Comparison of ENCODE assay signal across 7 mouse cellular contexts in the genomic region with DNA sequence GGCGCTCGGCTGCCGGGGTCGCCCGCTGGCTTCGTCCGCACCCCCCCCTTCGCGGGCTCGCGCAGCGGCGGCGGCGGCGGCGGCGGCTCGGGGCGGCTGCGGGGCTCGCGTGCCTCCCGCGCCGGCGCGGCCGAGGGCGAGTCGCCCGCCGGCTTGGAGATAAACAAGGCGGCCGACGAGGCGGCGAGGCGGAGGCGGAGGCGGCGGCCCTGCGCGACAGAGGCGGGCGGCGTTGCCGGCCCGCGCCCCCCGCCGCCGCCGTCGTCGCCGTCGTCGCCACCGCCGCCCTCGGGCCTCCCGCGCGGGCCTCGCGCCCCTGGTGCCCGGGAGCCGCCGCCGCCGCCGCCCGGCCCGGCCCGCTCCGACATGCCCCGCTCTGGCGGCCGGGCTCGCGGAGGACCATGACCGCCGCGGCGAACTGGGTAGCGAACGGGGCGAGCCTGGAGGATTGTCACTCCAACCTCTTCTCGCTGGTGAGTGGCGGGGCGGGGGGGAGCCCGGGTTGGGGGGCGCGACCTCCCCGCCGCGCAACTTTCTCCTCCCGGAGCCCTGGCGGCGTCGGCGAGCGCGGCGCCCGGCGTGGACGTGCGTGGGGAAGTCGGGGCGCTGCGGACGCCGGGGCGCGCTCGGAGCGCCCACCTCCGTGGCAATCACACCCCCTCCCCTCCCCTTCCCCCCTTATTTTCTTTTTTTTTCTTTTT. TPM values are rescaled to one million over a fixed set of nuclear protein-coding genes. Genes with fewer than 3 reads are reported as not detected.
DNase-seq lines count a peak whose midpoint lies in the region; ATAC-seq and TF ChIP-seq lines count a peak whose summit lies in the region.

TSS of gene Med13l (plus strand) at position 295 of the 701 bp plus-strand sequence.

- peak within 1 kb of the TSS; percentile 91 for H3K9ac ChIP-seq in hindbrain, postnatal 0 days (replicated peaks; ENCODE audit: low read length)

- H3K4me3 ChIP-seq in hindbrain, postnatal 0 days (ENCODE audit: low read length), result peak within 1 kb of the TSS; percentile 71
- peak within 1 kb of the TSS; percentile 98 for H3K4me3 ChIP-seq in small intestine, adult 2 months (ENCODE audit: low read depth, low read length)

- H3K27ac ChIP-seq in hindbrain, postnatal 0 days, result peak within 1 kb of the TSS; percentile 98
- peak within 1 kb of the TSS; percentile 39 for H3K27ac ChIP-seq in small intestine, adult 2 months (ENCODE audit: insufficient read depth, low read depth, low read length)

- no peak for TF ChIP-seq CTCF in hindbrain, postnatal 0 days (IDR thresholded peaks at IDR 0.05; ENCODE audit: low read depth)
- TF ChIP-seq CTCF in small intestine, adult 2 months (IDR thresholded peaks at IDR 0.05; ENCODE audit: extremely low read depth, insufficient read length, insufficient replicate concordance, low read depth, low read length), result no peak

- peak; percentile 32 for ATAC-seq in activated CD4-positive, CD25-positive, alpha-beta regulatory T cell, adult 4 months
- ATAC-seq in hindbrain, postnatal 0 days, result peak; percentile 63

- TF ChIP-seq POLR2A in small intestine, adult 2 months (IDR thresholded peaks at IDR 0.05; ENCODE audit: low read depth, low read length), result no peak

- intact Hi-C loops in left cerebral cortex, postnatal 36 days (cut with DNase I), result loop anchor here (5.0 to 10.0 kb wide), 3 partner anchors 94 to 293 kb away; no protein-coding TSS in a partner anchor

- no peaks in the 10 kb centered on the region for H3K27me3 ChIP-seq in hindbrain, postnatal 0 days (ENCODE audit: insufficient read depth, low read length)
- 0 out of 2 replicates have a peak, but pooled peaks cover 2% of the 10 kb centered on the region for H3K27me3 ChIP-seq in small intestine, adult 2 months (ENCODE audit: control insufficient read depth, insufficient read depth, low read length)

- peak; percentile 67 to 73 for DNase-seq in cerebellum, postnatal 14 days
- peak; percentile 82 for DNase-seq in gastrocnemius, postnatal 10 days
- DNase-seq in hindbrain, postnatal 0 days (ENCODE audit: low spot score), result peak; percentile 72
- peak; percentile 43 to 52 for DNase-seq in left cerebral cortex, postnatal 36 days (ENCODE audit: low spot score in 2 of 2)
- peak; percentile 70 for DNase-seq in mesoderm, embryonic 11.5 days (ENCODE audit: low read depth, low spot score)

- no peaks in the 10 kb centered on the region for H3K9me3 ChIP-seq in hindbrain, postnatal 0 days (ENCODE audit: low read length)

- H3K36me3 ChIP-seq in hindbrain, postnatal 0 days (ENCODE audit: insufficient read depth, low read length), result no peaks in the 10 kb centered on the region
- H3K36me3 ChIP-seq in small intestine, adult 2 months (ENCODE audit: control insufficient read depth, insufficient read depth, low read length), result no peaks in the 10 kb centered on the region

- H3K4me1 ChIP-seq in hindbrain, postnatal 0 days (ENCODE audit: insufficient read depth, low read length), result peaks cover 14% of the 10 kb centered on the region
- peaks cover 7% of the 10 kb centered on the region for H3K4me1 ChIP-seq in small intestine, adult 2 months (ENCODE audit: control insufficient read depth, insufficient read depth, insufficient read length, low read length)

- peak within 1 kb of the TSS; percentile 89 for H3K4me2 ChIP-seq in hindbrain, postnatal 0 days (ENCODE audit: low read depth, low read length)

- 3% methylated on average over 36 of the region's 120 CpGs for WGBS in hindbrain, postnatal 0 days
- WGBS in small intestine, adult 2 months, result 5% methylated on average over 89 of the region's 120 CpGs

RNA-seq across cellular contexts. Expression of gene Med13l, which starts in this region (rescaled TPM):
- polyA plus RNA-seq in activated CD4-positive, CD25-positive, alpha-beta regulatory T cell, adult 4 months (2017; shearing (Covaris generic)), result 10 to 100 TPM; 14.6 to 17.4 TPM
- 10 to 100 TPM; 27.0 to 27.1 TPM for total RNA-seq in gastrocnemius, postnatal 10 days (2021)
- 27.1 and 28.9 TPM in 2 replicates for total RNA-seq in hindbrain, postnatal 0 days (2014; rRNA removed)
- 9.8 and 11.3 TPM in 2 replicates for polyA plus RNA-seq in hindbrain, postnatal 0 days (2015; fragmentation: Nextera tagmentation; extraction: Ambion mirVana)
- 100 to 1,000 TPM in 1 of 2 experiments, 10 to 100 TPM in 1; 92.1 to 129 TPM for total RNA-seq in left cerebral cortex, postnatal 36 days (2021)
- polyA plus RNA-seq in small intestine, adult 2 months (2012; rRNA removed), result 6.0 and 13.6 TPM in 2 replicates

Comparison
In these comparisons a context has a peak if more than half of its experiments do, and no peak if none do; other contexts are left out.
1. Peak in every context shown above with its lines: DNase-seq, ATAC-seq, H3K4me3 ChIP-seq and H3K27ac ChIP-seq.